Mouse (Mus musculus) adrenal gland, adult (tissue): Measurements from ENCODE around the gene Esam.
A peak's percentile ranks its signal among the peaks of the same experiment; 100 is the strongest.

ENCODE experiments used
- DNase-seq, 2 experiments: peaks; one replicate each; pipeline ENCODE4 v3.0.0; 2022 to 2023; ENCODE audit warnings: low spot score in 1 of 2; ENCODE audit not compliant: inconsistent age in 2 of 2

The Esam gene

GRCm38 (mm10) chr9:37530031-37530887 lies 2.4 kb downstream of the Esam start:
- peak; percentile 83 to 91 for DNase-seq

- DNase-seq: peak; percentile 71 to 86
These were observed 3.2 kb downstream of the Esam start for GRCm38 (mm10) chr9:37530888-37531705.

GRCm38 (mm10) chr9:37536851-37537250 lies 9.0 kb downstream of the Esam start:
- peak; percentile 72 to 83 for DNase-seq

GRCm38 (mm10) chr9:37537658-37538250 lies 9.9 kb downstream of the Esam start:
- DNase-seq: peak in 1 of 2 experiments; percentile 43

- DNase-seq: no peak
These were observed 11.5 kb downstream of the Esam start, which contains the start of gene Vsig2 for GRCm38 (mm10) chr9:37539170-37540025. Vsig2 (plus strand) TSS chr9:37539255.

GRCm38 (mm10) chr9:37540226-37540625 lies 12.3 kb downstream of the Esam start:
- no peak for DNase-seq

GRCm38 (mm10) chr9:37540701-37541575 lies 13.1 kb downstream of the Esam start:
- peak in 1 of 2 experiments; percentile 20 for DNase-seq

GRCm38 (mm10) chr9:37541851-37542642 lies 14.2 kb downstream of the Esam start:
- peak in 1 of 2 experiments; percentile 51 for DNase-seq

- no peak for DNase-seq
These were observed 16.1 kb downstream of the Esam start for GRCm38 (mm10) chr9:37543869-37544440.

- peak; percentile 82 to 92 for DNase-seq
These were observed 16.7 kb downstream of the Esam start for GRCm38 (mm10) chr9:37544447-37545165.

- no peak for DNase-seq
These were observed 17.3 kb downstream of the Esam start for GRCm38 (mm10) chr9:37545166-37545610.

GRCm38 (mm10) chr9:37545847-37546452 lies 18.1 kb downstream of the Esam start:
- DNase-seq: peak in 1 of 2 experiments; percentile 18

- DNase-seq: peak in 1 of 2 experiments; percentile 48
These were observed 19.0 kb downstream of the Esam start for GRCm38 (mm10) chr9:37546889-37547288.

GRCm38 (mm10) chr9:37550435-37550834 lies 22.6 kb downstream of the Esam start:
- no peak for DNase-seq

GRCm38 (mm10) chr9:37551751-37552531 lies 24.1 kb downstream of the Esam start:
- DNase-seq: no peak

GRCm38 (mm10) chr9:37552536-37553293 lies 24.8 kb downstream of the Esam start, which contains the start of gene Nrgn:
Nrgn (minus strand) TSS chr9:37552904.
- peak; percentile 82 to 90 for DNase-seq
